Mouse (Mus musculus): ENCODE data around the gene Mia2. TPM values are rescaled to one million over a fixed set of nuclear protein-coding genes. Genes with fewer than 3 reads are reported as not detected.

Gene Mia2
- polyA plus RNA-seq, 1 experiment from 2014 or later: 33.2 TPM

DNA sequence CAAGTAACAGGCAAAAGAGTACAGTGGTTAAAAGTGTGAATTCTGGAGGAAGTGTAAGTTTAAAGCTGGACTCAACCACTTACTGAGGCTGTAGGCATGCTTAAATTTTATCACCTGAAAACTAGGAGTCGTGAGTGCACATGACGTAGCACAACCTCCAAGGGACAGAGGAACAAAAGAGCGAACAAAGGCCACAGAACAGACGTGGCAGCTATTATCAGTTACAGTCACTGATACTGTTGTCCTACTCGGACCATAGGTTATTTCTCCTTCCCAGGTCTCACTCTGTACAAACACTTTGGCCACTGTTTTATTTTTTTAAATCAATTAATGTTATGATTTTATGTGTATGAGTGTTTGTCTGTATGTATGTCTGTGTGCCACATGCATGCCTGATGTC lies 9.2 kb downstream of the Mia2 start:
- H3K27me3 ChIP-seq (ENCODE audit: control insufficient read depth, insufficient read depth, low read length): no peaks in the 10 kb centered on the region
- no peaks in the 10 kb centered on the region for H3K4me1 ChIP-seq (ENCODE audit: control insufficient read depth in 2 of 2, insufficient read depth in 2 of 2, low read length in 2 of 2)
- no peak overlapping the region for H3K27ac ChIP-seq (replicated peaks in 1 of 2; ENCODE audit: control insufficient read depth in 1 of 2, insufficient read depth in 1 of 2, low read depth in 2 of 2, low read length in 2 of 2)
- H3K4me2 ChIP-seq (ENCODE audit: low read length): no peak overlapping the region
- WGBS: 40% methylated on average over 5 of the region's 5 CpGs
- no peak overlapping the region for H3K9ac ChIP-seq (ENCODE audit: low read length)
- ATAC-seq (ENCODE audit: insufficient number of reproducible peaks, insufficient read depth, low FRiP score, low read depth): no peak
- no peak overlapping the region for H3K4me3 ChIP-seq (ENCODE audit: control insufficient read depth in 1 of 2, insufficient read depth in 1 of 2, low read depth in 1 of 2, low read length in 2 of 2)
- no peaks in the 10 kb centered on the region for H3K36me3 ChIP-seq (ENCODE audit: control insufficient read depth, insufficient read depth, low read length)
- no peaks in the 10 kb centered on the region for H3K9me3 ChIP-seq (ENCODE audit: control insufficient read depth, low read length)

DNA sequence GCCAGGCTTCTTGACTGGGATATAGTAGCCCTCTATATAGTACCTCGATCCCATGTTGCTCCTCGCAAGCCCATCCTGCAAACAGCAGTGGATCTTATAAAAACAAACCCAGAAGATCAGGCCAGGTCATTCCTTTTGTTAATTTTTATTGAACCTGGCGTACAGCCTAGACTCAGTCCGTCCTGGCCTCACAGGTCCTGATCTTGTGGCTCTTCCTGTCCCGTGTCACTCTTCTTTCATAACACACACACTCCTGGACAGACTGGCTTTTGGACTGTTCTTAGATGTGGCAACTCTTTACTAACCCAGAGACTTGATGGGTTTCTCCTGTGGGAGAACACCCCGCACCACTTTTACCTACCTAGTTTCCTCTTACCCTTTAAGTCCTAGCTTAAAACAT lies 10.3 kb downstream of the Mia2 start:
- Histone ChIP-seq H3K9me3 (ENCODE audit: control insufficient read depth, low read length) (no peaks in the 10 kb centered on the region), H3K36me3 (ENCODE audit: control insufficient read depth, insufficient read depth, low read length) (no peaks in the 10 kb centered on the region), H3K27me3 (ENCODE audit: control insufficient read depth, insufficient read depth, low read length) (no peaks in the 10 kb centered on the region), H3K27ac (replicated peaks in 1 of 2; ENCODE audit: control insufficient read depth in 1 of 2, insufficient read depth in 1 of 2, low read depth in 2 of 2, low read length in 2 of 2) (no peak overlapping the region), H3K4me3 (ENCODE audit: control insufficient read depth in 1 of 2, insufficient read depth in 1 of 2, low read depth in 1 of 2, low read length in 2 of 2) (no peak overlapping the region), H3K4me2 (ENCODE audit: low read length) (no peak overlapping the region), H3K9ac (ENCODE audit: low read length) (no peak overlapping the region), H3K4me1 (ENCODE audit: control insufficient read depth in 2 of 2, insufficient read depth in 2 of 2, low read length in 2 of 2) (no peaks in the 10 kb centered on the region)
- 71% methylated on average over 6 of the region's 6 CpGs for WGBS
- ATAC-seq (ENCODE audit: insufficient number of reproducible peaks, insufficient read depth, low FRiP score, low read depth): no peak

DNA sequence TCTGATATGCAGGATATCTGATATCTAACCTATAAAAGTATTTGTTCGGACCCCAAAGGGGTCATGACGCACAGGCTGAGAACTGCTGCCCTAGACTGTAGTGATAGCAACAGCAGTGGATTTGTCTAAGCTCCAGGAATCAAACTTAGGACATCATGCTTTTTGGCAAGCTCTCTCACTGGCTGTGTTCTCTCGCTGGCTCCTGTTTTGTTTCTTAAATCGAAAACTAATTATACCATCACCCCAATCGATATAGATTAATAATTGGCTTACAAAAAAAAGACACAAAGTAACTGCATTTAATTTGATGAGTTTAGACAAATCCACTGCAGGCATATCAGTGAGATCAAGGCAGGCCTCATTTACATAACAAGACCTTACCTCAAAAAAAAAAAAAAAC lies 10.9 kb downstream of the Mia2 start:
- H3K36me3 ChIP-seq (ENCODE audit: control insufficient read depth, insufficient read depth, low read length): no peaks in the 10 kb centered on the region
- no peaks in the 10 kb centered on the region for H3K4me1 ChIP-seq (ENCODE audit: control insufficient read depth in 2 of 2, insufficient read depth in 2 of 2, low read length in 2 of 2)
- no peaks in the 10 kb centered on the region for H3K27me3 ChIP-seq (ENCODE audit: control insufficient read depth, insufficient read depth, low read length)
- H3K27ac ChIP-seq (replicated peaks in 1 of 2; ENCODE audit: control insufficient read depth in 1 of 2, insufficient read depth in 1 of 2, low read depth in 2 of 2, low read length in 2 of 2): no peak overlapping the region
- ATAC-seq (ENCODE audit: insufficient number of reproducible peaks, insufficient read depth, low FRiP score, low read depth): no peak
- H3K4me2 ChIP-seq (ENCODE audit: low read length): no peak overlapping the region
- WGBS: 83% methylated on average over 5 of the region's 5 CpGs
- H3K9ac ChIP-seq (ENCODE audit: low read length): no peak overlapping the region
- H3K9me3 ChIP-seq (ENCODE audit: control insufficient read depth, low read length): no peaks in the 10 kb centered on the region
- H3K4me3 ChIP-seq (ENCODE audit: control insufficient read depth in 1 of 2, insufficient read depth in 1 of 2, low read depth in 1 of 2, low read length in 2 of 2): no peak overlapping the region

DNA sequence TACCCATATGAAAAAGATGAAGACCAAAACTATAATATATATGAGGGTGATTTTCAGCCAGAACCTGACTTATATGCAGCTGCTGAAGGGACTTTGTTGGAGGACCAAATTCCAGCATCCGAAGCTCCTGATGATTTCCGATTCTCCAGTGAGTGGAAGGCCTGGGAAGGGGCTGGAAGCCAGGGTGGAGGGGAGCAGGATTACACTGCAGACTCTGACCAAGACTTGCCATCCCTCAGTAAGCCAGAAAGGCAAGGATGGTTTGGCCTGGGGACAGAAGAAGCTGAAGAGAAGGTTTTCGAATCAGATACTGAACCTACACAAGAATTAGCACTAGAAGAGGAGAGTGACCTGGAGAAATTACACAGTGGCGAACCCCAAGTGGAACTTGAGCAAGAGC lies 12.3 kb downstream of the Mia2 start:
- Histone ChIP-seq H3K36me3 (ENCODE audit: control insufficient read depth, insufficient read depth, low read length) (no peaks in the 10 kb centered on the region), H3K4me3 (ENCODE audit: control insufficient read depth in 1 of 2, insufficient read depth in 1 of 2, low read depth in 1 of 2, low read length in 2 of 2) (no peak overlapping the region), H3K9ac (ENCODE audit: low read length) (no peak overlapping the region), H3K4me1 (ENCODE audit: control insufficient read depth in 2 of 2, insufficient read depth in 2 of 2, low read length in 2 of 2) (no peaks in the 10 kb centered on the region), H3K27ac (replicated peaks in 1 of 2; ENCODE audit: control insufficient read depth in 1 of 2, insufficient read depth in 1 of 2, low read depth in 2 of 2, low read length in 2 of 2) (no peak overlapping the region), H3K9me3 (ENCODE audit: control insufficient read depth, low read length) (no peaks in the 10 kb centered on the region), H3K4me2 (ENCODE audit: low read length) (no peak overlapping the region), H3K27me3 (ENCODE audit: control insufficient read depth, insufficient read depth, low read length) (no peaks in the 10 kb centered on the region)
- 80% methylated on average over 4 of the region's 4 CpGs for WGBS
- ATAC-seq (ENCODE audit: insufficient number of reproducible peaks, insufficient read depth, low FRiP score, low read depth): no peak

DNA sequence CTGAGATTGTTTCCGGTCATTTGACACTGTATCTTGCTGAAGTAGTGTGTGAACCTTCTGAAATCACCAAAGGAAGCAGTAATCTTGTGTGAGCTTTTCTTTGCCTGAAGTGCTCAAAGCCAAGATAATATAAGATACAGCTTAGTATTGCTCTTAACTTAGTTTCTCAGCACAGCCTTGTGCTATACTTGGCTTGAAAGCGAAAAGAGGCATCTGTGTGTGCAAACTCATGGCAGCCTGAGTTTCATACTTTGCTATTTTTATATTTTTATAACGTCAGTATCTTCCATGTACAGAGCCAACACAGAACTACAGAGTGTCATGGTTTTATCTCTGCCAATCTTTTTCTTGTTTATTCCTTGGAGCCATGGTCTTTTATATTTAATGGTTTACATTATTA lies 21.6 kb downstream of the Mia2 start:
- Histone ChIP-seq H3K4me1 (ENCODE audit: control insufficient read depth in 2 of 2, insufficient read depth in 2 of 2, low read length in 2 of 2) (no peaks in the 10 kb centered on the region), H3K27me3 (ENCODE audit: control insufficient read depth, insufficient read depth, low read length) (no peaks in the 10 kb centered on the region), H3K4me2 (ENCODE audit: low read length) (no peak overlapping the region), H3K4me3 (ENCODE audit: control insufficient read depth in 1 of 2, insufficient read depth in 1 of 2, low read depth in 1 of 2, low read length in 2 of 2) (no peak overlapping the region), H3K27ac (replicated peaks in 1 of 2; ENCODE audit: control insufficient read depth in 1 of 2, insufficient read depth in 1 of 2, low read depth in 2 of 2, low read length in 2 of 2) (no peak overlapping the region), H3K36me3 (ENCODE audit: control insufficient read depth, insufficient read depth, low read length) (no peaks in the 10 kb centered on the region), H3K9ac (ENCODE audit: low read length) (no peak overlapping the region), H3K9me3 (ENCODE audit: control insufficient read depth, low read length) (no peaks in the 10 kb centered on the region)
- 43% methylated on average over 3 of the region's 3 CpGs for WGBS
- no peak for ATAC-seq (ENCODE audit: insufficient number of reproducible peaks, insufficient read depth, low FRiP score, low read depth)

DNA sequence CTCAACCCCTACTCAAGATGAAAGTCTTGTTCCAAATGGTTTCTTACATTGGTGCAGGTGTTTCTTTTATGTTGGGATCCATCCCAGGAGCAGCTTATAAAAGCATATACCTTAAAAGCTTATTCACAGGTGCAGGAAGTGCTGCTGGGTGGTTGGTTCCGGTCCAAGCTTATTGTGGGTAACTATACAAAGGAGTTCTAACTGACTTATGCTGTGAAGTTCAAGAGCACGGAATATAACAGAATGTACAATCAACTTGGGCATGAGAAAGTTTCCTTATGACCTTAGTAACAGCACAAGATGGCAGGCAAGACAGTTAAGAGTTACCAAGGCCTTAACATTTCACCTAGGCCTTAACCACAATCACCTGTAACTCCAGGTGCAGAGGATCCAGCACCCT lies 29.8 kb downstream of the Mia2 start:
- Histone ChIP-seq H3K4me2 (ENCODE audit: low read length) (no peak overlapping the region), H3K4me3 (ENCODE audit: control insufficient read depth in 1 of 2, insufficient read depth in 1 of 2, low read depth in 1 of 2, low read length in 2 of 2) (no peak overlapping the region), H3K4me1 (ENCODE audit: control insufficient read depth in 2 of 2, insufficient read depth in 2 of 2, low read length in 2 of 2) (peaks cover 0 to 3% of the 10 kb centered on the region in 2 experiments; a peak in 1 of 4 replicates), H3K36me3 (ENCODE audit: control insufficient read depth, insufficient read depth, low read length) (no peaks in the 10 kb centered on the region), H3K9ac (ENCODE audit: low read length) (no peak overlapping the region), H3K27ac (replicated peaks in 1 of 2; ENCODE audit: control insufficient read depth in 1 of 2, insufficient read depth in 1 of 2, low read depth in 2 of 2, low read length in 2 of 2) (no peak overlapping the region), H3K9me3 (ENCODE audit: control insufficient read depth, low read length) (no peaks in the 10 kb centered on the region), H3K27me3 (ENCODE audit: control insufficient read depth, insufficient read depth, low read length) (no peaks in the 10 kb centered on the region)
- ATAC-seq (ENCODE audit: insufficient number of reproducible peaks, insufficient read depth, low FRiP score, low read depth): no peak
- 70% methylated on average over 2 of the region's 2 CpGs for WGBS

DNA sequence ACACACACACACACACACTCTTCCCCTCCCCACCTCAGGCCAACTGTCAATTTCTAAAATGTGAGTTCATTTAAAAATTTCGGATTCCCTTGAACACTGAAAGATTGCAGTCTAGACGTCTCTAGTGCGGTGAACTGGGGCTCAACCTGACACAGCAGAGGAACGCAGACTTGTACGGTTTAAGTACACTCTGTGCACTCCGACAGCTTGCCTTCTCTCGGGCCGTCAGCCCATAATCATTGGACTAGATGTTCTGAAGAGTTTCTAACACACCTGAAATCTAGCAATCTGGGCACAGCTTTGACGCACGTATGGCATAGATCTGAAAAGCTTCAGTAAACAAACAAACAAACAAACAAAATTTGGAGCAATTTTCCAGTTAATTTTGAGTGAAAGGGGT lies 32.9 kb downstream of the Mia2 start:
- Histone ChIP-seq H3K9ac (ENCODE audit: low read length) (no peak overlapping the region), H3K4me2 (ENCODE audit: low read length) (peak overlapping the region; percentile 73; the same call in 1 of the 2 replicates), H3K4me1 (ENCODE audit: control insufficient read depth in 2 of 2, insufficient read depth in 2 of 2, low read length in 2 of 2) (peaks cover 0 to 14% of the 10 kb centered on the region in 2 experiments; a peak in 2 of 4 replicates), H3K4me3 (ENCODE audit: control insufficient read depth in 1 of 2, insufficient read depth in 1 of 2, low read depth in 1 of 2, low read length in 2 of 2) (no peak overlapping the region), H3K9me3 (ENCODE audit: control insufficient read depth, low read length) (no peaks in the 10 kb centered on the region), H3K27ac (replicated peaks in 1 of 2; ENCODE audit: control insufficient read depth in 1 of 2, insufficient read depth in 1 of 2, low read depth in 2 of 2, low read length in 2 of 2) (no peak overlapping the region), H3K36me3 (ENCODE audit: control insufficient read depth, insufficient read depth, low read length) (no peaks in the 10 kb centered on the region), H3K27me3 (ENCODE audit: control insufficient read depth, insufficient read depth, low read length) (no peaks in the 10 kb centered on the region)
- no peak for ATAC-seq (ENCODE audit: insufficient number of reproducible peaks, insufficient read depth, low FRiP score, low read depth)
- 80% methylated on average over 10 of the region's 10 CpGs for WGBS

DNA sequence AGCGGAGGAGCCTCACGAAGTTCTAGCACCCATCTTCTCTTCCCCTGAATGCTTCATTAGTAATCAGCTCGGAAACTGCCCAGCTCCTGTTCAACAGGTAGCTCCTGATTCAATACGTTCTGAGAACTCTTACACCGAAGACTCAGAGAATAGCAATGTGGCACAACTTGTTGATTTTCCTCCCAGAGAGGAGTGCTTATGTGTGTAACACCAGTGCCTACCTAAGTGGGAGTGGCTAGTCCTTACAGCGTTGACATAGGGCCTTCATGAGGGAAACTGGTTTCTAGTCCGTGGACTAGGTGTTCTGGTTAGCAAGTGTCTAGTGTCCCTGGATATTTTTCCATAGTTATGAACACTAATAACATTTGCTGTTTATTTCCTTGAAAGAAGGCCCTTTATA lies 33.4 kb downstream of the Mia2 start:
- Histone ChIP-seq H3K4me3 (ENCODE audit: control insufficient read depth in 1 of 2, insufficient read depth in 1 of 2, low read depth in 1 of 2, low read length in 2 of 2) (peak overlapping the region in 1 of 2 experiments; percentile 83; a peak in 1 of 4 replicates), H3K4me2 (ENCODE audit: low read length) (peak overlapping the region; percentile 73), H3K36me3 (ENCODE audit: control insufficient read depth, insufficient read depth, low read length) (no peaks in the 10 kb centered on the region), H3K9me3 (ENCODE audit: control insufficient read depth, low read length) (no peaks in the 10 kb centered on the region), H3K9ac (ENCODE audit: low read length) (0 out of 2 replicates have a peak overlapping the region, but pooled peaks have one; percentile 28), H3K27me3 (ENCODE audit: control insufficient read depth, insufficient read depth, low read length) (no peaks in the 10 kb centered on the region), H3K4me1 (ENCODE audit: control insufficient read depth in 2 of 2, insufficient read depth in 2 of 2, low read length in 2 of 2) (peaks cover 0 to 16% of the 10 kb centered on the region in 2 experiments; a peak in 2 of 4 replicates), H3K27ac (replicated peaks in 1 of 2; ENCODE audit: control insufficient read depth in 1 of 2, insufficient read depth in 1 of 2, low read depth in 2 of 2, low read length in 2 of 2) (no peak overlapping the region)
- ATAC-seq (ENCODE audit: insufficient number of reproducible peaks, insufficient read depth, low FRiP score, low read depth): no peak
- 33% methylated on average over 7 of the region's 7 CpGs for WGBS
